Mouse (Mus musculus): ENCODE results near the gene Zfp697. TPM values are rescaled to one million over a fixed set of nuclear protein-coding genes. Genes with fewer than 3 reads are reported as not detected.

The Zfp697 gene
- polyA plus RNA-seq, 1 experiment from 2014 or later: 8.8 TPM

DNA sequence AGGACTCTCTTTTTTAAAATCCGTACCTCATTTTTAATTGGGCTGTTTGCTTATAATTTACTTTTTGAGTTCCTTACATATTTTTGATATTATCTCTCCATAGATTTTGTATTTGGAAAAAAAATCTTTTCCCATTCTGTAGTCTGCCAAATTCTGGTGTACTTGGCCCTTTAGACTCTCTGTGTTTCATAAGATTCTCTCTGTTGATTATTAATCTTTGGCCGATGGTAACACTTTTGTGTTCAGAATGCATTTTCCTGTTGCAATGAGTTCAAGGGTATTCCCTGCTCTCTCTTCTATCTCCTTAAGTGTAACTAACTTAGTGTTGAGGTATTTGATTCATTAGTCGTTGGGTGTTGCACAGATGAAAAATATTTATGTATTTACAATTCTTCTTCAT is 374.6 kb downstream of the Zfp697 start:
- Histone ChIP-seq H3K4me3 (no peak overlapping the region), H3K4me2 (replicated peaks) (no peak overlapping the region), H3K27me3 (no peaks in the 10 kb centered on the region), H3K4me1 (no peaks in the 10 kb centered on the region), H3K9ac (no peak overlapping the region), H3K27ac (no peak overlapping the region), H3K36me3 (no peaks in the 10 kb centered on the region), H3K9me3 (no peaks in the 10 kb centered on the region)
- no peak for ATAC-seq (ENCODE audit: insufficient number of reproducible peaks, insufficient read depth, low FRiP score, low TSS enrichment)
- 83% methylated on average over 3 of the region's 3 CpGs for whole genome bisulfite sequencing

DNA sequence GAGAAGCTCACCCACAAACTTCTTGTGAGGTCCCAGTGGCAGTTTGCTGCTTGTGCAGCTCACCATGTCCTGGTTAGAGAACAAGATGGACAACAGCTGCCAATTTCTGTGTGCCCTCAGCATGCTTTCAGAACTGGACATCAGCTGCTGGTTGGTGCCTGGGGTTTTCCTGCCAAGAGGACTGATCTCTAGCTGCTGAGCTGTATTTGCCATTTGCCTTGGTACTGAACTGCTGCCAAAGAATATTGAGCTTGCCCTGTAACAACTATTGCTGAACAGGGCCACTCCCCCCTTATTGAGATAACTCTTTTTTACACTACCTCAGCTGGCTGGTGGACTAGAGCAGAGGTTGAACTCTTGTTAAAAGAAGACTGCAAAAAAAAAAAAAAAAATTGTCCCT is 381.9 kb downstream of the Zfp697 start:
- H3K27ac ChIP-seq: no peak overlapping the region
- no peaks in the 10 kb centered on the region for H3K27me3 ChIP-seq
- no peak overlapping the region for H3K4me3 ChIP-seq
- H3K4me1 ChIP-seq: no peaks in the 10 kb centered on the region
- no peak for ATAC-seq (ENCODE audit: insufficient number of reproducible peaks, insufficient read depth, low FRiP score, low TSS enrichment)
- no peaks in the 10 kb centered on the region for H3K36me3 ChIP-seq
- no peak overlapping the region for H3K4me2 ChIP-seq (replicated peaks)
- H3K9ac ChIP-seq: no peak overlapping the region
- H3K9me3 ChIP-seq: no peaks in the 10 kb centered on the region

DNA sequence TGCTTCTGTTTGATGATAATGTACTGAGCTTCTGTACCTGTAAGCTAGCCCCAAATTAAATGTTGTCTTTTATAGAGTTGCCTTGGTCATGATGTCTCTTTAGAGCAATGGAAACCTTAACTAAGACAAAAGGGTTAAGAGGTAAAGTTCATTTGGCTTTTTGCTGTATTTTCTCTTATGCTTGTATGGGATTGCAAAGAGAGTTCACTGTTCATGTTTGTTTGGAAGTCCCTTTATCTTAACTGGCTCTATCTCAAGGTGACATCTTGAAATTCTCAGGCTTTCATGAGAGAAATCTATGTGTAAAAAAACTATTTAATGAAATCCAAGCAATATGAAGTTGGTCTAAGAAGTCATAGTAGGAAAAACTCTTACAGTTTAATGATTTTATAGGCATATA is 398.7 kb downstream of the Zfp697 start:
- ATAC-seq (ENCODE audit: insufficient number of reproducible peaks, insufficient read depth, low FRiP score, low TSS enrichment): no peak
- no peak overlapping the region for H3K27ac ChIP-seq
- H3K9ac ChIP-seq: no peak overlapping the region

DNA sequence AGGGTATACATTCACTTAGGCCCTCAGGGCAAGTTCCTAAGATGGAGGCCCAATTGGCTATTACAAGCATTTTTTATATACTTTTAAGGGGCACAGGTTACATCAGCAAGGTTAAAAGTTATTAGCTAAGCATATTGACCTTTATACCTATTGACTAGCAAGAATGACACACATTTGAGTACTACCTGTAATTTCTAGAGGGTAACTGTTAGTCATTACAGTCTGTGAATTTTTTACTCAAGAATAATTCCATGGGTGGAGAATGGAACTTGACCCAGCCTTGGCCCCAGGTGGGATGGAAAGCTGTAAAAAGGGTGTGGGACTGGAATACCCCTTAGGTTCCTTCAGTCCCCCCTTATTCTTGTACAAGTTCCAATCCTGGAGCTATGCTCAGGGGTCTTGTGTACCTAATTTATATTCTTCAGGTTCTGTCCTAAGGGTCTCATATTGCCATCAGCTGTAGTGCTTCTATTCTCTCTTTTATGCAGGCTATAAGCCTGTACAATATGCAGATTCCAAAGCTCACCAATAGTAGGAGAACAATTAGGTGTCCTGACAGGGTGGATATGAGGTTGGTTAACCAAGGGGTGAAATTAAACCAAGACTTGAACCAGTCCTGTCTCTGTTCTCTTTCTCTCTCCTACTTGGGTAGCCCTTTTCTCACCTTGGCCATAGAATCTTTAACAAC is 400.1 kb downstream of the Zfp697 start:
- Histone ChIP-seq H3K27me3 (no peaks in the 10 kb centered on the region), H3K36me3 (no peaks in the 10 kb centered on the region), H3K9me3 (no peaks in the 10 kb centered on the region), H3K27ac (no peak overlapping the region), H3K4me3 (no peak overlapping the region), H3K9ac (no peak overlapping the region), H3K4me1 (no peaks in the 10 kb centered on the region), H3K4me2 (replicated peaks) (no peak overlapping the region)
- no peak for ATAC-seq (ENCODE audit: insufficient number of reproducible peaks, insufficient read depth, low FRiP score, low TSS enrichment)

More for the DNA sequence above, 398.7 kb downstream of the Zfp697 start:
- H3K4me2 ChIP-seq (replicated peaks): no peak overlapping the region
- no peak overlapping the region for H3K4me3 ChIP-seq
- H3K4me1 ChIP-seq: no peaks in the 10 kb centered on the region
- H3K36me3 ChIP-seq: no peaks in the 10 kb centered on the region
- no peaks in the 10 kb centered on the region for H3K27me3 ChIP-seq
- no peaks in the 10 kb centered on the region for H3K9me3 ChIP-seq

DNA sequence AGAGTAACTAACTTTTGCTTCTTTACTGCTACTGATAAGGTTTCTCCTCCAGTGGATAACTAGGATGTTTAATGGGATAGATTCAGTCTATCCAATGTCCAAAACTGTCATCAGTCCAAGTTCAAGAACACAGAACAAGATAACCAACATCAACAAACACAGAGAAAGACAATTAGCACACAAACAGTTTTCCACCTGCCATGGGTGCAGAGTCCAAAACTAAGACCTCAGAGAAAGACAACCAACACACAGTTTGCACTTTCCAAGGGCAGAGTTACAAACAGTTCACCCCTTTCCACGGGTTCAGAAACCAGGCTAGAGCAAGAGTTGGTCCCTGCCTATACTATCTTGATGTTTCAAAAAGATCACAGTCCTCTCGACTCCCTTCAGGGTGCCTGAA is 404.3 kb downstream of the Zfp697 start:
- Histone ChIP-seq H3K27ac (no peak overlapping the region), H3K4me3 (no peak overlapping the region), H3K27me3 (no peaks in the 10 kb centered on the region), H3K4me1 (no peaks in the 10 kb centered on the region), H3K9me3 (no peaks in the 10 kb centered on the region), H3K36me3 (no peaks in the 10 kb centered on the region), H3K9ac (no peak overlapping the region), H3K4me2 (replicated peaks) (no peak overlapping the region)
- no peak for ATAC-seq (ENCODE audit: insufficient number of reproducible peaks, insufficient read depth, low FRiP score, low TSS enrichment)
- WGBS: 76% methylated on average over 2 of the region's 2 CpGs

Other genes with a start within 250 kb of the Zfp697 start
- gene Adam30, start 221.8 kb upstream of the Zfp697 start, polyA plus RNA-seq (2016; fragmentation: Nextera tagmentation; extraction: Ambion mirVana): not detected in 2 replicates
- gene Reg4, start 160.3 kb upstream of the Zfp697 start, polyA plus RNA-seq (2016; fragmentation: Nextera tagmentation; extraction: Ambion mirVana): not detected in 2 replicates
- 2.7 and 2.8 TPM in 2 replicates for gene Hmgcs2, start 102.0 kb upstream of the Zfp697 start, polyA plus RNA-seq (2016; fragmentation: Nextera tagmentation; extraction: Ambion mirVana)
- gene Phgdh, start 42.5 kb upstream of the Zfp697 start, polyA plus RNA-seq (2016; fragmentation: Nextera tagmentation; extraction: Ambion mirVana): 267 and 276 TPM in 2 replicates
- gene Gm4450, start 74.7 kb downstream of the Zfp697 start, polyA plus RNA-seq (2016; fragmentation: Nextera tagmentation; extraction: Ambion mirVana): not detected in 2 replicates
- gene Hsd3b4, start 128.1 kb downstream of the Zfp697 start, polyA plus RNA-seq (2016; fragmentation: Nextera tagmentation; extraction: Ambion mirVana): not detected in 2 replicates
- gene Gm10681, start 206.3 kb downstream of the Zfp697 start, polyA plus RNA-seq (2016; fragmentation: Nextera tagmentation; extraction: Ambion mirVana): not detected in 2 replicates
- gene Hsd3b5, start 247.8 kb downstream of the Zfp697 start, polyA plus RNA-seq (2016; fragmentation: Nextera tagmentation; extraction: Ambion mirVana): not detected in 2 replicates

All from embryonic facial prominence, embryonic 12.5 days (tissue).